In the genomic region with DNA sequence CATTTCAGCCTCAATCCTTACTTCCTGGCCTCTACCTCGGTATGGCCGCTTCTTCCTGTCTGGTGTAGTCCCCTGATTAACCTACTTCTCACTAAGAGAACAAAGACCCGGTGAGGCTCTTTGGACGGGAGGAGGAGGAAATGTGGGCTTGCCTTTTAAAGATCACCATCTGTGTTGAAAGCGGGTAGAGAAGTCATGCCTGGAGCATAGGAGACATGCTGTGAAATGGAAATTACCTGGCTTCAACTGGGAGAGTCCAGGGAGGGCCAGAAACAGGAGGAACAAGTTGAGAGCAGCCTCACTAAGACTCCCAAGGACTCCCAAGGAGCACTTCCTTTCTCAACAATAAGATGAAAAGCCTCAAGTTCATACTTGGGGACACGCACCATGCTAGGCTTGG, we compare ENCODE assay signal across 20 mouse cellular contexts. TPM values are rescaled to one million over a fixed set of nuclear protein-coding genes. Genes with fewer than 3 reads are reported as not detected.
DNase-seq lines count a peak whose midpoint lies in the region; ATAC-seq lines count a peak whose summit lies in the region.
"Had no signal": no experiment of that assay in that cellular context is flagged by ENCODE, and none has a peak within 500 bp of the region (broad histone marks: within the 10 kb centered on the region; RNA-seq: fewer than 3 reads in every experiment).

No protein-coding gene starts in this region.

- H3K4me3 ChIP-seq in heart, embryonic 12.5 days: no peak overlapping the region
- H3K4me3 ChIP-seq: forebrain, embryonic 10.5 days; heart, embryonic 13.5 days; hindbrain, embryonic 15.5 days; kidney, embryonic 15.5 days; liver, embryonic 15.5 days; megakaryocyte, embryonic 14.5 days; neural tube, embryonic 15.5 days had no signal

- H3K36me3 ChIP-seq in heart, embryonic 12.5 days: no peaks in the 10 kb centered on the region
- H3K36me3 ChIP-seq: forebrain, embryonic 10.5 days; heart, embryonic 13.5 days; hindbrain, embryonic 15.5 days; kidney, embryonic 15.5 days; liver, embryonic 15.5 days; neural tube, embryonic 15.5 days had no signal

- H3K27ac ChIP-seq in heart, embryonic 12.5 days (ENCODE audit: poor library complexity, severe bottlenecking): no peak overlapping the region
- H3K27ac ChIP-seq: forebrain, embryonic 10.5 days; heart, embryonic 13.5 days; hindbrain, embryonic 15.5 days; kidney, embryonic 15.5 days; liver, embryonic 15.5 days; neural tube, embryonic 15.5 days had no signal

- ATAC-seq in heart, embryonic 12.5 days (ENCODE audit: insufficient number of reproducible peaks, low FRiP score): no peak
- ATAC-seq: intestine, postnatal 0 days had no signal

- H3K9ac ChIP-seq in heart, embryonic 12.5 days: no peak overlapping the region
- H3K9ac ChIP-seq: heart, embryonic 13.5 days; hindbrain, embryonic 15.5 days; kidney, embryonic 15.5 days; liver, embryonic 15.5 days; neural tube, embryonic 15.5 days had no signal

- no peak overlapping the region for H3K4me2 ChIP-seq in heart, embryonic 12.5 days
- H3K4me2 ChIP-seq: heart, embryonic 13.5 days; hindbrain, embryonic 15.5 days; kidney, embryonic 15.5 days; liver, embryonic 15.5 days; neural tube, embryonic 15.5 days had no signal

- peak; percentile 62 for DNase-seq in heart, adult 11 months
- DNase-seq in R1 (ENCODE audit: low read depth, low spot score): peak; percentile 67
- DNase-seq in cerebellum, adult 9-10 months: peak; percentile 73
- DNase-seq in naive thymus-derived CD4-positive, alpha-beta T cell, adult 2 months (ENCODE audit: low read depth): peak; percentile 16
- DNase-seq in left cerebral cortex, adult 18-20 months (ENCODE audit: low spot score in 2 of 2): no peak
- no peak for DNase-seq in layer of hippocampus, adult 9-10 months (ENCODE audit: low spot score)
- DNase-seq: adrenal gland, adult 8-10 months; layer of hippocampus, postnatal 36 days; midbrain, embryonic 14.5 days; right cerebral cortex, postnatal 14 days; spleen, adult 18-20 months had no signal

- peaks cover 17% of the 10 kb centered on the region for H3K4me1 ChIP-seq in heart, embryonic 12.5 days (replicated peaks)
- H3K4me1 ChIP-seq: forebrain, embryonic 10.5 days; hindbrain, embryonic 15.5 days; kidney, embryonic 15.5 days; liver, embryonic 15.5 days; neural tube, embryonic 15.5 days had no signal

- H3K27me3 ChIP-seq in heart, embryonic 12.5 days (replicated peaks): no peaks in the 10 kb centered on the region
- H3K27me3 ChIP-seq: heart, embryonic 13.5 days; hindbrain, embryonic 15.5 days; kidney, embryonic 15.5 days; liver, embryonic 15.5 days; neural tube, embryonic 15.5 days had no signal

- no peaks in the 10 kb centered on the region for H3K9me3 ChIP-seq in heart, embryonic 12.5 days (replicated peaks)
- H3K9me3 ChIP-seq: forebrain, embryonic 10.5 days; heart, embryonic 13.5 days; hindbrain, embryonic 15.5 days; kidney, embryonic 15.5 days; liver, embryonic 15.5 days; megakaryocyte, embryonic 14.5 days; neural tube, embryonic 15.5 days had no signal

- 70% methylated on average over 6 of the region's 6 CpGs for WGBS in heart, embryonic 12.5 days

RNA-seq across cellular contexts. Expression of gene E2f3, which starts 59.4 kb away (rescaled TPM):
- polyA plus RNA-seq in heart, embryonic 12.5 days (2016; fragmentation: Nextera tagmentation; extraction: Ambion mirVana): 13.5 and 14.5 TPM in 2 replicates
- total RNA-seq in left cerebral cortex, adult 18-20 months (2021): 10 to 100 TPM; 19.0 to 20.4 TPM

Comparison
In these comparisons a context has a peak if more than half of its experiments do, and no peak if none do; other contexts are left out.
1. DNase-seq: peak in heart, adult 11 months (single experiment), R1 (single experiment), cerebellum, adult 9-10 months (single experiment) and naive thymus-derived CD4-positive, alpha-beta T cell, adult 2 months (single experiment); none in left cerebral cortex, adult 18-20 months (0 of 2) and layer of hippocampus, adult 9-10 months (single experiment).